Mouse (Mus musculus) lung, embryonic 15.5 days (tissue): ENCODE measurements around the gene Rnaseh2a. TPM values are rescaled to one million over a fixed set of nuclear protein-coding genes. Genes with fewer than 3 reads are reported as not detected.

Experiments used
- ATAC-seq: fragments of 200-750 bp; cut with Nextera tagmentation; 2 replicates; pipeline ENCODE4 v1.8.0; 2017; ENCODE audit warnings: moderate number of reproducible peaks, borderline replicate concordance; ENCODE audit not compliant: low FRiP score, low TSS enrichment; ENCODE audit errors: extremely low read depth
- H3K27ac ChIP-seq: fragments of 300-500 bp; sonication (generic); 2 replicates; pipeline ENCODE4 v1.5.1; 2015; ENCODE audit warnings: moderate library complexity, mild to moderate bottlenecking, inconsistent platforms
- H3K27me3 ChIP-seq: fragments of 300-500 bp; sonication (generic); 2 replicates; pipeline ENCODE4 v1.6.1; 2015; ENCODE audit warnings: inconsistent platforms
- H3K36me3 ChIP-seq: fragments of 300-500 bp; sonication (generic); 2 replicates; pipeline ENCODE4 v1.6.1; 2015; ENCODE audit warnings: inconsistent platforms
- H3K4me1 ChIP-seq: fragments of 300-500 bp; sonication (generic); 2 replicates; pipeline ENCODE4 v1.6.1; 2015; ENCODE audit warnings: inconsistent platforms
- H3K4me2 ChIP-seq: fragments of 300-500 bp; sonication (generic); 2 replicates; pipeline ENCODE4 v1.6.1; 2015; ENCODE audit warnings: inconsistent platforms, mild to moderate bottlenecking, moderate library complexity
- H3K4me3 ChIP-seq: fragments of 300-500 bp; sonication (generic); 2 replicates; pipeline ENCODE4 v1.5.1; 2015; ENCODE audit warnings: mild to moderate bottlenecking, inconsistent platforms
- H3K9ac ChIP-seq: fragments of 300-500 bp; sonication (generic); 2 replicates; pipeline ENCODE4 v1.6.1; 2015; ENCODE audit warnings: inconsistent platforms
- H3K9me3 ChIP-seq: fragments of 300-500 bp; sonication (generic); 2 replicates; pipeline ENCODE4 v1.6.1; 2016; ENCODE audit warnings: inconsistent platforms
- WGBS: fragments of 180-500 bp; shearing (Covaris S2); methylation state at CpG from one replicate; pipeline ENCODE4 v1.1.7; 2015; 5-methylcytosine and 5-hydroxymethylcytosine counted together
- polyA plus RNA-seq: library from polyadenylated mRNA; unstranded; fragments of >200 nt; fragmentation: Nextera tagmentation; extraction: Ambion mirVana; gene quantifications from 2 replicates; pipeline ENCODE4 v1.2.1, GENCODE M21; 2015

Rnaseh2a gene
- polyA plus RNA-seq, 1 experiment from 2014 or later = 114 TPM

GRCm38 (mm10) chr8:84973803-84974542 lies 4.4 kb upstream of the Rnaseh2a start:
- ATAC-seq = no peak
- Histone ChIP-seq H3K27ac (no peak overlapping the region), H3K9me3 (no peaks in the 10 kb centered on the region), H3K4me2 (no peak overlapping the region), H3K4me1 (peaks cover 52% of the 10 kb centered on the region), H3K4me3 (no peak overlapping the region), H3K27me3 (no peaks in the 10 kb centered on the region), H3K36me3 (peaks cover 38% of the 10 kb centered on the region), H3K9ac (no peak overlapping the region)
- 54% methylated on average over 4 of the region's 4 CpGs for WGBS

DNA sequence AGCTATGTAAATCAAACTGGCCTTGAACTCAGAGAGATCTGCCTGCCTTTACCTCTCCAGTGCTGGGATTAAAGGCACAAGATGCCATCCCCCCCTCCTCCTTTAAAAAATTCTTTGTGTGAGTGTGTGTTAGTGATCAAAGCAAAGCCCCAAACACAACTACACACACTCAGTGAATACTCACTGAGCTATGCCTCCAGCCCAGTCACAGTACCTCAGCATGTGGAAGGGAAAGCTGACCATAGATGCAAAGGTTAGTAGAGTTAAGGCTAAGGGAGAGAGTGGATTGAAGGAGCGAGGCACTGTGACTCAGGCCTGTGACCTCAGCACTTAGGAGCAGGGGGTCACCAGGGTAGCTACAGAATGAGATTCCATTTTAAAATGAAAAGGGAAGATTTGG lies 3.5 kb upstream of the Rnaseh2a start:
- WGBS = 94% methylated on average over 1 of the region's 1 CpGs

DNA sequence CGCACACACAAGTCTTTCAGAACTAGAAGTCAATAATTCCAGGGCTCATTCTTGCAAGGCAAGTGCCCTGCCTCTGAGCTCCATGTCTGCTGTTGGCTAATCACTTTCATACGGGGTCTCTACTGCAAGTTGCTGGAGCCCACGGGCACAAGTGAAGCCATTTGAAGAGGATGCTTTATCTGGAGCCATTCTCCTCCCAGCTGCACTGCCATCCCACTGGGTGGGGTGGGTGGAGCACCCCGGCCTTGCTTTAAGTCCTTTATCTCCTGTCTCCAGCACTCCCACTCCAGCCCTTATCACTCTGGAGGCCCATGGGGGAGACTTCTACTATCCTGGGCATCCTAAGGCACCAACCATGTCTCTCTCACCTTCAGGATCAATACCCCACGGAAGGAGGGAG lies 1.3 kb upstream of the Rnaseh2a start:
- peak overlapping the region; percentile 67 for H3K4me3 ChIP-seq
- no peaks in the 10 kb centered on the region for H3K27me3 ChIP-seq
- H3K4me2 ChIP-seq = peak overlapping the region; percentile 77
- H3K9ac ChIP-seq = peak overlapping the region; percentile 83; the same call in 1 of the 2 replicates
- ATAC-seq = no peak
- H3K4me1 ChIP-seq = peaks cover 47% of the 10 kb centered on the region
- peaks cover 38% of the 10 kb centered on the region for H3K36me3 ChIP-seq
- WGBS = 59% methylated on average over 5 of the region's 5 CpGs
- H3K9me3 ChIP-seq = no peaks in the 10 kb centered on the region
- H3K27ac ChIP-seq = no peak overlapping the region

More for the DNA sequence above, 3.5 kb upstream of the Rnaseh2a start:
- no peaks in the 10 kb centered on the region for H3K9me3 ChIP-seq
- no peak overlapping the region for H3K9ac ChIP-seq
- H3K4me2 ChIP-seq = no peak overlapping the region
- no peak overlapping the region for H3K4me3 ChIP-seq
- H3K27me3 ChIP-seq = no peaks in the 10 kb centered on the region
- ATAC-seq = no peak
- peaks cover 52% of the 10 kb centered on the region for H3K4me1 ChIP-seq
- peaks cover 38% of the 10 kb centered on the region for H3K36me3 ChIP-seq
- no peak overlapping the region for H3K27ac ChIP-seq

- Histone ChIP-seq H3K4me1 (peaks cover 42% of the 10 kb centered on the region), H3K9me3 (no peaks in the 10 kb centered on the region), H3K27me3 (no peaks in the 10 kb centered on the region)
Observed at GRCm38 (mm10) chr8:84970135-84970790, 696 bp upstream of the Rnaseh2a start.

DNA sequence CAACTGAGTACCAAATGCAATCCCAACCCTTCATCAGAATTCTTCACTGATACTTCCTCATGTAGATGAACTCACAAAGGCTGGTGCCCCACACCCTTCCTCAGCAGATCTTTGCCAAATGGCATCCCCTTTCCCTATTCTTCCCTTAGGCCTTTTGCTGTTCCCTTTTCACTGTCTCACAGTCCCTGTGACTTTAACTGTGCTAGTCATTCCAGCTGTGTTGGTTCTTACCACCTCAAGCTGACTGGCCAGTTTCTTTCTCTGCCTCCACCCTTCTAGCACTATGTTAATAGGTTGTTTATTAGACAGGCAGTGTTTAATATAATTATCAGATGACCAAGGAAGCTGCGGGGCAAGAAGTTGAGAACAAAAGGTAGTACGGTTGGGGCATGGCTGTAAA lies 917 bp downstream of the Rnaseh2a start:
- 11% methylated on average over 2 of the region's 2 CpGs for WGBS

More at GRCm38 (mm10) chr8:84970135-84970790, 696 bp upstream of the Rnaseh2a start:
- WGBS = 7% methylated on average over 21 of the region's 21 CpGs
- Histone ChIP-seq H3K9ac (peak overlapping the region; percentile 83), H3K4me2 (peak overlapping the region; percentile 77), H3K4me3 (peak overlapping the region; percentile 67), H3K36me3 (peaks cover 38% of the 10 kb centered on the region), H3K27ac (peak overlapping the region; percentile 89)
- no peak for ATAC-seq

GRCm38 (mm10) chr8:84967532-84968304 lies 1.8 kb downstream of the Rnaseh2a start:
- Histone ChIP-seq H3K27me3 (no peaks in the 10 kb centered on the region), H3K4me3 (no peak overlapping the region; the same call in 1 of the 2 replicates)

More for the DNA sequence above, 917 bp downstream of the Rnaseh2a start:
- H3K4me2 ChIP-seq = peak overlapping the region; percentile 77
- H3K9me3 ChIP-seq = no peaks in the 10 kb centered on the region
- peaks cover 30% of the 10 kb centered on the region for H3K36me3 ChIP-seq
- peak overlapping the region; percentile 83 for H3K9ac ChIP-seq
- H3K27ac ChIP-seq = peak overlapping the region; percentile 89
- H3K27me3 ChIP-seq = no peaks in the 10 kb centered on the region
- no peak for ATAC-seq
- peaks cover 39% of the 10 kb centered on the region for H3K4me1 ChIP-seq
- peak overlapping the region; percentile 67 for H3K4me3 ChIP-seq

DNA sequence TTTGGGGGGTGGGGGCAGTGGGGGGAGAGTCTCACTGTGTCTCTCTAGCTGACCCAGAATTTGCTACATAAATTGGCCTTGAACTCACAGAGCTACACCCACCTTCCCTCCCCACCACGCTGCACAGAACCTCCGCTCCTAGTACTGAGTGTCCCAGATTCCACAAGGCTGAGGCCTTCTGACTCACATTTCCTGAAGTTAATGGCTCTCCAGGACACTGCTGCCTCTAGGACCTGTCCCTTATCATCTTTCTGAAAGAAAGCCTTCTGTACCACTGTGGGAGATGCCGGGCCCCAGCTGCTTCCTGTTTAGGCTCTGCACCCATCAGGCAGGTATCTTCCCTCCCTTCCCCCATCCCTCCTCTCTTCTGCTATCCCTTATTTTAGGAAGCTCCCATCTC lies 3.0 kb downstream of the Rnaseh2a start:
- Histone ChIP-seq H3K27me3 (no peaks in the 10 kb centered on the region), H3K9ac (no peak overlapping the region), H3K4me1 (peaks cover 39% of the 10 kb centered on the region), H3K9me3 (no peaks in the 10 kb centered on the region), H3K36me3 (peaks cover 17% of the 10 kb centered on the region), H3K27ac (peak overlapping the region; percentile 49; the same call in 1 of the 2 replicates), H3K4me3 (peak overlapping the region; percentile 60; the same call in 1 of the 2 replicates), H3K4me2 (peak overlapping the region; percentile 72; the same call in 1 of the 2 replicates)
- no peak for ATAC-seq
- WGBS = 26% methylated on average over 3 of the region's 3 CpGs

More at GRCm38 (mm10) chr8:84967532-84968304, 1.8 kb downstream of the Rnaseh2a start:
- ATAC-seq = no peak
- peaks cover 39% of the 10 kb centered on the region for H3K4me1 ChIP-seq
- peaks cover 22% of the 10 kb centered on the region for H3K36me3 ChIP-seq
- 0 out of 2 replicates have a peak overlapping the region, but pooled peaks have one; percentile 77 for H3K4me2 ChIP-seq
- no peaks in the 10 kb centered on the region for H3K9me3 ChIP-seq
- WGBS = 88% methylated on average over 13 of the region's 13 CpGs
- H3K27ac ChIP-seq = no peak overlapping the region
- no peak overlapping the region for H3K9ac ChIP-seq

GRCm38 (mm10) chr8:84965731-84966291 lies 3.8 kb downstream of the Rnaseh2a start:
- Histone ChIP-seq H3K27ac (peak overlapping the region; percentile 49), H3K9ac (peak overlapping the region; percentile 45), H3K4me1 (peaks cover 33% of the 10 kb centered on the region), H3K4me2 (peak overlapping the region; percentile 72), H3K27me3 (no peaks in the 10 kb centered on the region), H3K9me3 (no peaks in the 10 kb centered on the region), H3K4me3 (peak overlapping the region; percentile 60), H3K36me3 (peaks cover 9% of the 10 kb centered on the region)
- WGBS = under 1% methylated on average over 41 of the region's 41 CpGs
- peak; percentile 90 for ATAC-seq

GRCm38 (mm10) chr8:84963952-84964351 lies 5.6 kb downstream of the Rnaseh2a start:
- H3K27ac ChIP-seq = no peak overlapping the region
- no peak overlapping the region for H3K4me2 ChIP-seq
- H3K9ac ChIP-seq = no peak overlapping the region
- H3K9me3 ChIP-seq = no peaks in the 10 kb centered on the region
- peaks cover 28% of the 10 kb centered on the region for H3K4me1 ChIP-seq
- WGBS = 87% methylated on average over 4 of the region's 4 CpGs
- no peak overlapping the region for H3K4me3 ChIP-seq
- ATAC-seq = no peak
- H3K36me3 ChIP-seq = peaks cover 8% of the 10 kb centered on the region
- H3K27me3 ChIP-seq = no peaks in the 10 kb centered on the region

- 89% methylated on average over 7 of the region's 7 CpGs for WGBS
- no peak overlapping the region for H3K27ac ChIP-seq
- peaks cover 1% of the 10 kb centered on the region for H3K4me1 ChIP-seq
- no peak overlapping the region for H3K4me3 ChIP-seq
- H3K4me2 ChIP-seq = no peak overlapping the region
- no peaks in the 10 kb centered on the region for H3K9me3 ChIP-seq
- H3K9ac ChIP-seq = no peak overlapping the region
- H3K36me3 ChIP-seq = peaks cover 16% of the 10 kb centered on the region
- no peak for ATAC-seq
- H3K27me3 ChIP-seq = no peaks in the 10 kb centered on the region
Observed at GRCm38 (mm10) chr8:84959811-84960210, 9.8 kb downstream of the Rnaseh2a start.

DNA sequence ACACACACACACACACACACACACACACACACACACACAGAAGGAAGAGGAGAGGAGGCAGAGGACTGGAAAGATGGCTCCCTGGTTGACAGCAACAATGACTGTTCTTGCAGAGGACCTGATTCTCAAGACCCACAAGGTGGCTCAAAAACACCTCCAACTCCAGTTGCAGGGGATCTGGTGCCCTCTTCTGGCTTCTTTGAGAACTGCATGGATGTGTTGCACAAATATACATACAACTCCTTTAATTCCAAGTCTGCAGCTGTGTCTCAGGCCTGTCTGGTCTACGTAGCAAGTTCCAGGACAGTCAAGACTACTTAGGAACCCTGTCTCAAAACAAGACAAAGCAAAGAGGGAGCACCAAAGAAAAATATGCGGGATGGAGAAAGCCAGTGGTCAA lies 12.8 kb downstream of the Rnaseh2a start:
- whole genome bisulfite sequencing = 45% methylated on average over 2 of the region's 2 CpGs
- no peak for ATAC-seq
- H3K27me3 ChIP-seq = peaks cover 16% of the 10 kb centered on the region
- H3K9ac ChIP-seq = no peak overlapping the region
- H3K4me1 ChIP-seq = peaks cover 6% of the 10 kb centered on the region; the same call in 1 of the 2 replicates
- no peak overlapping the region for H3K4me3 ChIP-seq
- H3K27ac ChIP-seq = no peak overlapping the region
- H3K4me2 ChIP-seq = no peak overlapping the region
- peaks cover 10% of the 10 kb centered on the region; the same call in 1 of the 2 replicates for H3K36me3 ChIP-seq
- no peaks in the 10 kb centered on the region for H3K9me3 ChIP-seq
